Mouse (Mus musculus) liver, embryonic 15.5 days (tissue): ENCODE results near the gene Cyb561d1. TPM values are rescaled to one million over a fixed set of nuclear protein-coding genes. Genes with fewer than 3 reads are reported as not detected.

Source experiments
- ATAC-seq: fragments of 200-750 bp; cut with Nextera tagmentation; 2 replicates; pipeline ENCODE4 v1.8.0; 2017; ENCODE audit warnings: moderate number of reproducible peaks, mild to moderate bottlenecking, moderate library complexity; ENCODE audit not compliant: insufficient read depth
- H3K27ac ChIP-seq: fragments of 300-500 bp; sonication (generic); replicated peaks from 2 replicates; pipeline ENCODE4 v1.5.1; 2015; ENCODE audit warnings: mild to moderate bottlenecking, inconsistent platforms
- H3K27me3 ChIP-seq: fragments of 300-500 bp; sonication (generic); 2 replicates; pipeline ENCODE4 v1.6.1; 2015; ENCODE audit warnings: mild to moderate bottlenecking, inconsistent platforms
- H3K36me3 ChIP-seq: fragments of 300-500 bp; sonication (generic); replicated peaks from 2 replicates; pipeline ENCODE4 v1.6.1; 2015; ENCODE audit warnings: moderate library complexity, mild to moderate bottlenecking, inconsistent platforms
- H3K4me1 ChIP-seq: fragments of 300-500 bp; sonication (generic); replicated peaks from 2 replicates; pipeline ENCODE4 v1.6.1; 2015; ENCODE audit warnings: inconsistent platforms
- H3K4me2 ChIP-seq: fragments of 300-500 bp; sonication (generic); 2 replicates; pipeline ENCODE4 v1.6.1; 2015; ENCODE audit warnings: moderate library complexity, mild to moderate bottlenecking, inconsistent platforms
- H3K4me3 ChIP-seq: fragments of 300-500 bp; sonication (generic); replicated peaks from 2 replicates; pipeline ENCODE4 v1.5.1; 2015; ENCODE audit warnings: mild to moderate bottlenecking, inconsistent platforms
- H3K9ac ChIP-seq: fragments of 300-500 bp; sonication (generic); 2 replicates; pipeline ENCODE4 v1.6.1; 2015; ENCODE audit warnings: moderate library complexity, mild to moderate bottlenecking, inconsistent platforms
- H3K9me3 ChIP-seq: fragments of 300-500 bp; sonication (generic); replicated peaks from 2 replicates; pipeline ENCODE4 v1.6.1; 2016; ENCODE audit warnings: inconsistent platforms
- WGBS: fragments of 180-500 bp; shearing (Covaris S2); methylation state at CpG from one replicate; pipeline ENCODE4 v1.1.7; 2015; ENCODE audit warnings: mixed read lengths; ENCODE audit not compliant: insufficient replicate concordance; 5-methylcytosine and 5-hydroxymethylcytosine counted together
- polyA plus RNA-seq: library from polyadenylated mRNA; unstranded; fragments of >200 nt; fragmentation: Nextera tagmentation; extraction: Ambion mirVana; gene quantifications from 2 replicates; pipeline ENCODE4 v1.2.1, GENCODE M21; 2015

Gene Cyb561d1
- polyA plus RNA-seq, 1 experiment from 2014 or later, result 2.2 TPM

DNA sequence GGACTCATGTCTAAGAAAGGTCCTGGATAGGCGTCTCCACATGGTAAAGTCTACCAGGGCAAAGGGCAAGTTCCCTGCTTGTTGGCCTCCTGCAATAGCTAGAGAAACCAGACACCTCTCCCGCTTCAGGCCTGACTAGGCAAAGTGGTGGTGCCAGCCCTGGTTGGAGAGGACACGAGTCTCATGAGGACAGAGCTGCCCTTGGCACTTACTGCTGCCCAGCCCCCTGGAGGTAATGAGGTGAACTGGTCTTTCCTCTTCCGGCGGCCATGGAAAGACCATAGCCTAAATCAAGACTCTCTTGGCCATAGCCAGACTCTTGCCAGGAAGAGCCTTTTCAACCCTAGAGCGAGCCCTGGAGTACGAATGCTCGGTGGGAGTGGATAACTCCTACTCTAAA, 11.4 kb upstream of the Cyb561d1 start:
- Histone ChIP-seq H3K4me1 (peaks cover 28% of the 10 kb centered on the region), H3K4me3 (no peak overlapping the region), H3K4me2 (no peak overlapping the region), H3K9me3 (no peaks in the 10 kb centered on the region), H3K27ac (no peak overlapping the region), H3K27me3 (peaks cover 24% of the 10 kb centered on the region), H3K9ac (no peak overlapping the region), H3K36me3 (0 out of 2 replicates have a peak, but pooled peaks cover 3% of the 10 kb centered on the region)
- WGBS, result 65% methylated on average over 8 of the region's 8 CpGs
- ATAC-seq, result no peak

DNA sequence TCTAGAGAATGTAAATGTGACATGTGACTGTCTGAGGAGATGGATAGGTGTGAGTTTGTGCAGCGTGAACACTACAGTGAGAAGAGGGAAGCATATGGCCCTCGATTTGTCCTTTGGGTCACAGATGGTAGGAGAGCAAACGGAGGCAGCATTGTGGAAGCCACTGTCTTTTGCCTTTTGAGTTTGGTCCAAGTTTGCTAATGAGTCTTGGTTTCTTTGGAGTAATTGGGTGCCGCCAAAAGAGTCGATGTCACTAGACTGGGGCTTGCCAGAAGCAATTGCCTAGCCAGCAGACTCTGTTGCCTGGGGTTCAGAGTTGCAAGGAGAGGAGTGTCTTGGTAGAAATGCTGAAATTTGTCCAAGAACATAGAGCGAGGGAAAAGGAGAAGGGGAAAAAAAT, 10.8 kb upstream of the Cyb561d1 start:
- Histone ChIP-seq H3K9ac (no peak overlapping the region), H3K27me3 (peaks cover 24% of the 10 kb centered on the region), H3K27ac (no peak overlapping the region), H3K4me1 (peaks cover 28% of the 10 kb centered on the region), H3K4me2 (0 out of 2 replicates have a peak overlapping the region, but pooled peaks have one; percentile 3), H3K36me3 (0 out of 2 replicates have a peak, but pooled peaks cover 3% of the 10 kb centered on the region), H3K4me3 (no peak overlapping the region), H3K9me3 (no peaks in the 10 kb centered on the region)
- WGBS, result 74% methylated on average over 6 of the region's 6 CpGs
- no peak for ATAC-seq

DNA sequence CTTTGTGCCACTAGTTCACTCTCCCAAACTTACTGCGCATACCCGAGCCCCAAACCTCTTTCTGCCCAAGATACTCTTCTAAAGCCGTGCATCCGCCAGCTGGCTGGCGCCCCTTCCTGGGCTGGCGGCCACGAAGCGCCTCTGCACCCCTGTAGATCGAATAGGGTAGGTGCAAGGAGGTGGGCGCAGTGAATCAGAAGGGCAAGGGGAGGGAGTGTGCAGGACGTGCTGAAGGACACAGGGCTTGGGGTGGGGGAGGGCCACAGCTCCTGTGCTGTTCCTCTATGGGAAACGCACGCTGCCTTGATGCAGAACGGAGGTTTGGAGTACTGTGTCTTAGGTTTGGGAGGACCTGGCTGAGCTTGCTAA, 9.7 kb upstream of the Cyb561d1 start, which contains the start of gene Atxn7l2:
TSS of gene Atxn7l2 (minus strand) at position 164 of the 369 bp plus-strand sequence.
- Histone ChIP-seq H3K36me3 (peaks cover 8% of the 10 kb centered on the region; the same call in 1 of the 2 replicates), H3K27me3 (peaks cover 24% of the 10 kb centered on the region), H3K9me3 (no peaks in the 10 kb centered on the region), H3K4me2 (peak within 1 kb of the TSS; percentile 97), H3K4me3 (peak within 1 kb of the TSS; percentile 78), H3K27ac (peak within 1 kb of the TSS; percentile 69), H3K4me1 (peaks cover 28% of the 10 kb centered on the region), H3K9ac (peak within 1 kb of the TSS; percentile 78)
- peak; percentile 61 for ATAC-seq
- 0% methylated on average over 14 of the region's 14 CpGs for WGBS

DNA sequence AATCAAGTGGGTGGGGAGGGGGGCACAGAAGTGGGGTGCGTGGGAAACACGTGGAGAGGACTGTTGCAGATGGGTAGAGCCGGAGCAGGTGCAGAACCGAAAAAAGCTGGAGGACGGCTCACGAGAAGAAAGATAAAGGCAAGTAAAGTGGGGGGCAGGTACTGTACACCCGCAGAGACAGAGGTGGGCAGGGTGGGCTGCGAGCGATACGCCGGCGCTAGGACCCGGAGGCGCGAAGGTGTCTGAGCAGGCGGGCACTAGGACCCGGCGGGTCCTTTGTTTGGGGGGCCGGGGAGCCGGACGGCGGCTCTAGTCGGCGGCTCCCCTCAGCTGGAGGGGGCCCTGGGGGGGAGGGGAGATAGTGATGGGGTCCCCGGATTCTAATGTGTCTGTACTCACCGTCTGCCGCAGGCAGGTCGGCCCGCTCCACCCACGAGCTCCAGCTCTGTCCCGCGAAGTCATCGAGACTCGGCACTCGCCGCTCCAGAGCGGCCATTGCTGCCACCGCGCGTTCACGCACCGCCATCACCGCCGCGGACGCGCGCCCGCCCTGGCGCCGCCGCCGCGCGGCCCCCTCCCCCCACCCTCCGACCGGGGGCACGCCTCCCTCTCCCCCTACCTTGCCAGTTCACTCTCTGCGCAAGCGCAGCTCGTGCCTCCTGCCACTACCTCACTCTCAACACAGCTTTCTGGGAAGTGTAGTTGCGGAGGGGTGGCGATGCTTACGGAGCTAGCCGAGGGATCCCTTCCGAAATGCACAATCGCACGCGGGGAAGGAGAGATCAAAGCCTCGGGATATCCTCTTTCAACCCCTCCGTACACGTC, 9.1 kb upstream of the Cyb561d1 start:
- WGBS, result under 1% methylated on average over 72 of the region's 72 CpGs

DNA sequence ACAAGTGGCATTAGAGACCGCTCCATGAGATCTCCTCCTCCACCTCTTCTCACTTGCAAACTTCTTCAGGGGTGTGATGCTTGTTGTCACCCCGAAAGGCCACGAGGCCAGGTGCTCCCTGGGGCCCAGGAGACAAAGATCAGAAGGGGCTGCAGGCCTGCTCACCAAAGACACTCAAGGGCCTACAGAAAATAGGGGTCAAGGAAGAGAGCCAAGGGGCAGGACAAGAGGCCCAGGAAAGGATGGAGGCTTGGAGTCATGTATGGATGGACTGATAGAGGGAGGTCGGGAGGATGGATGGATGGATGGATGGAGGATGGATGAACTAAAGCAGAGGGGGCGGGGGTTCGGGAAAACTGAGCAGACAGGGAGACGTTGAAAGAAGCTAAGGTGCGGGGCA, 8.5 kb upstream of the Cyb561d1 start:
- peaks cover 24% of the 10 kb centered on the region for H3K27me3 ChIP-seq
- ATAC-seq, result no peak
- H3K4me2 ChIP-seq, result peak overlapping the region; percentile 97
- H3K9me3 ChIP-seq, result no peaks in the 10 kb centered on the region
- peak overlapping the region; percentile 78 for H3K4me3 ChIP-seq
- no peak overlapping the region for H3K27ac ChIP-seq
- WGBS, result 12% methylated on average over 8 of the region's 8 CpGs
- H3K36me3 ChIP-seq, result peaks cover 8% of the 10 kb centered on the region
- peak overlapping the region; percentile 78 for H3K9ac ChIP-seq
- H3K4me1 ChIP-seq, result peaks cover 28% of the 10 kb centered on the region

More for the DNA sequence above, 9.1 kb upstream of the Cyb561d1 start:
- Histone ChIP-seq H3K4me3 (peak overlapping the region; percentile 78), H3K4me1 (peaks cover 28% of the 10 kb centered on the region), H3K9ac (peak overlapping the region; percentile 78), H3K27ac (peak overlapping the region; percentile 69), H3K9me3 (no peaks in the 10 kb centered on the region), H3K27me3 (peaks cover 24% of the 10 kb centered on the region), H3K4me2 (peak overlapping the region; percentile 97), H3K36me3 (peaks cover 8% of the 10 kb centered on the region)
- peak; percentile 90 for ATAC-seq

DNA sequence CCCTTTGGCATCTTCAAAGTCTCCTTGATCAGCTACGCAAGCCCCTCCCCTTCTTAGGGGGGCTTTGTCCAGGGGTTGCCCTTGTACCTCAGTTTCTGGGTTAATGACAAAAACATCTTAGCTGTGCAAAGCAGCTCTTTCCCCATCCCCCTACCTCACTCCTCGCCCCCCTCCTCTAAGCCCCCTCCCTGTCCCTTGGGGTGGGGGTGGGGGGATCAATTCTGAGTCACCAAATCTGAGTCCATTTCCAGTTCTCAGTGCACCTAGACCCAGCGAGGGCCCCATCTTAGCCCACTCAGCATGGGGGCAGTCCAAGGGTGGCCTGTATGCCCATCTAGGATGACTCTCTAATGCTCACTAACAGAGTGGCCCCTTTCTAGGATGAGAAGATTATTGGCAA, 8.0 kb upstream of the Cyb561d1 start:
- Histone ChIP-seq H3K36me3 (peaks cover 8% of the 10 kb centered on the region), H3K9ac (no peak overlapping the region), H3K27ac (no peak overlapping the region), H3K4me3 (no peak overlapping the region), H3K4me2 (peak overlapping the region; percentile 97), H3K4me1 (peaks cover 31% of the 10 kb centered on the region), H3K9me3 (no peaks in the 10 kb centered on the region), H3K27me3 (peaks cover 19% of the 10 kb centered on the region; the same call in 1 of the 2 replicates)
- no peak for ATAC-seq
- WGBS, result 77% methylated on average over 3 of the region's 3 CpGs

DNA sequence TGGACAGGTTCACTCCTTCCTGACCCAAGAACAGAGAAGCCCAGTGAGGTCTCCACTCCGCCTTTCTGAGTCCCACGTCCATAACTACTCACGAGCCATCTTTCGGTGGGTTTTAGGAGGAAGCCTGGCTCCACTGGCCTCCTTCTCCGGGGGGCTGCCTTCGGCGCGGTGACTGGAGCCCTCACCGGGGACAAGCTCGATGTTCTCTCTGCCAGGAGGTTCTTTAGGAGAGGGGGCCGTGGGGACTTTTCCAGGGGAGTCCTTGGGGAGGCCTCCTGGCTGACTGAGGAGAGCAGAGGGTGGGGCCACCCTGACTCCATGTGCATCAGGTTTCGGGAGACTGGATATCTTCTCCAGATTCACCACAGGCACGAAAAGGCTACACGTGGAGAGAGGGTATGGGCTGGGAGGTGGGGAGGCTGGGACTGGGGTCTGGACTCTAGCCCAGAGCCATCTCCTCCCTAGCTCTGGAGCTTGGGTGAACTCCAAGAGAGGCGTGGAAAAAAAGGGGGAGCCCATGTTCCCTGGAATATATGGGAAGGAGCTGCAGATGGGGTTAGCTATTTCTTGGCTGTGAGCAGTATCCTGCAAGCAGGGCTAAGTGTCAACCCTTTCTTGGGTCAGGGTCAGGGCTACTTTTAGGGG, 5.8 kb upstream of the Cyb561d1 start:
- Histone ChIP-seq H3K9ac (no peak overlapping the region), H3K4me1 (peaks cover 32% of the 10 kb centered on the region), H3K27me3 (peaks cover 1% of the 10 kb centered on the region; the same call in 1 of the 2 replicates), H3K27ac (no peak overlapping the region), H3K4me2 (no peak overlapping the region), H3K36me3 (peaks cover 8% of the 10 kb centered on the region), H3K4me3 (no peak overlapping the region), H3K9me3 (no peaks in the 10 kb centered on the region)
- WGBS, result 77% methylated on average over 15 of the region's 15 CpGs
- no peak for ATAC-seq

DNA sequence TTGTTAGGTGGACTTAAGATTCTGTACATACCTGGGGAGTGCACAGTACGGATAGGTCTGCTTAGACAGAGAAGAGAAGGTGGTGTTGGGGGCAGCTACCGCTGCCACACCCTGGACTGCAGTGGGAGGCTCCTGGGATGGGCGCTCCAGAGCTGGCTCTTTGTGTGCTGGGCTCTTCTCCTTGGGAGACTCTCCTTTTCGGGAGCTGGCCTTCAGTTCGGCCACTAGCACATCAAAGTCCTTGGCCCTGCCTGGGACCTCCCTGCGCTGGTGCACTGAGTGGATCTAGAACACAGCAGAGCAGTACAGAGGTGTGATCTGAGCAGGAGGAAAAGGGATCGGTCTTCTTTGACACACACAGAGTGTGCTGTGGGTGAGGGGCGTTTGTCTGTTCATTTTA, 4.6 kb upstream of the Cyb561d1 start:
- no peaks in the 10 kb centered on the region for H3K27me3 ChIP-seq
- no peak overlapping the region for H3K4me2 ChIP-seq
- peaks cover 8% of the 10 kb centered on the region for H3K36me3 ChIP-seq
- no peak overlapping the region for H3K4me3 ChIP-seq
- H3K4me1 ChIP-seq, result peaks cover 37% of the 10 kb centered on the region
- 78% methylated on average over 8 of the region's 8 CpGs for WGBS
- H3K27ac ChIP-seq, result no peak overlapping the region
- H3K9me3 ChIP-seq, result no peaks in the 10 kb centered on the region
- no peak overlapping the region for H3K9ac ChIP-seq
- no peak for ATAC-seq

DNA sequence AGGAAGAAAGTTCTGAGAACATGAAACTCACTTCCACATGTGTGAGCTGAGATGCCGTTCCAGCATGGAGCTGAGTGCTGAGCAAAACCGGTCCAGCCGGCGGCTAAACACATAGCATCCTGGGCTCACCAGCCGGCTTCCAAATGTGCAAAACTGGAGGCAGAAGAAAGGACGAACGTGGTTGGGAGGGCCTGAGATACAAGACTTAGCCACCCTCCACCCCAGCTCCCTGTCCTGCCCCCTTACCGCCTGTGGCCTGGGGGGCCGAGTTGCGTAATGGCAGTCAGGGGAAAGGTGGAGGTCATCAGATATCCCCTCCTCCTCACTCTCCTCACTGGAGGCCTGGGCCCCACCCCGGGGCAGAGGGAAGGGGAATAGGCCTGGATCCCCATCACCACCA, 3.5 kb upstream of the Cyb561d1 start:
- Histone ChIP-seq H3K4me1 (peaks cover 41% of the 10 kb centered on the region), H3K27me3 (no peaks in the 10 kb centered on the region), H3K4me3 (no peak overlapping the region), H3K36me3 (peaks cover 8% of the 10 kb centered on the region), H3K9me3 (no peaks in the 10 kb centered on the region), H3K4me2 (no peak overlapping the region), H3K9ac (no peak overlapping the region), H3K27ac (no peak overlapping the region)
- no peak for ATAC-seq
- 73% methylated on average over 11 of the region's 11 CpGs for WGBS

DNA sequence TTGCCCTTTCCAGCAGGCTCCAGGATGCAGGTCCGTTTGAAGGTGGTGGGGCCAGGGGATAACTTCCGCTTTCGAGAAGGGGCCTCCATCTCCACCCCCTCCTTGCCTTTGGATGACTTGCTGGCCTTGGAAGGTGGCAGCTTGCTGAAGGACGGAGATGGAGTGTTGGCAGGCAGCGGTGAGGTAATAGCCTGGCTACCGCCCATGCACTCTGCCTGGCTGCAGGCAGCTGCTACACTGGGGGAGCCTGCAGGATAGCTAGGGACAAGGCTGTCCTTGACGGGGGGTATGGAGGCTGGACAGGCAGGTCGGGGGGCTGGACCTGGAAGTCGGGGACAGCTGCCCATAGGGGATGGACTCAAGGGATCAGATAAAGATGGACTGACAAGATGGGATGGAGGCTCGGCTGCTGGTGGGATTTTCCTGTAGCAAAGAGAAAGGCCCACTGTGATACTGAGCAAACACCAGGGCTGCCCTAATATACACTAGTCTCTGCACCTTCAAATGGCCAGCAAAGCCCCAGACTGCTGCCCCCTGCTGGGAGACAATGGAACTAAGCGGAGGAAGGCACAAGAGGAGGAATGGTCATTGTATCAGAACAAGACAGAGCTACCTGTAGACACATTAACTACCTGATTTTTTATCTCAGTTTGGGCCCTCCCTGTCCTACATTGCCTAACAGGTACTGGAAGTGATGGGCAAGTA, 2.8 kb upstream of the Cyb561d1 start:
- peaks cover 8% of the 10 kb centered on the region for H3K36me3 ChIP-seq
- ATAC-seq, result no peak
- H3K4me3 ChIP-seq, result no peak overlapping the region
- no peak overlapping the region for H3K9ac ChIP-seq
- H3K4me1 ChIP-seq, result peaks cover 39% of the 10 kb centered on the region
- H3K4me2 ChIP-seq, result no peak overlapping the region
- H3K9me3 ChIP-seq, result no peaks in the 10 kb centered on the region
- WGBS, result 73% methylated on average over 11 of the region's 11 CpGs
- no peak overlapping the region for H3K27ac ChIP-seq
- H3K27me3 ChIP-seq, result no peaks in the 10 kb centered on the region

DNA sequence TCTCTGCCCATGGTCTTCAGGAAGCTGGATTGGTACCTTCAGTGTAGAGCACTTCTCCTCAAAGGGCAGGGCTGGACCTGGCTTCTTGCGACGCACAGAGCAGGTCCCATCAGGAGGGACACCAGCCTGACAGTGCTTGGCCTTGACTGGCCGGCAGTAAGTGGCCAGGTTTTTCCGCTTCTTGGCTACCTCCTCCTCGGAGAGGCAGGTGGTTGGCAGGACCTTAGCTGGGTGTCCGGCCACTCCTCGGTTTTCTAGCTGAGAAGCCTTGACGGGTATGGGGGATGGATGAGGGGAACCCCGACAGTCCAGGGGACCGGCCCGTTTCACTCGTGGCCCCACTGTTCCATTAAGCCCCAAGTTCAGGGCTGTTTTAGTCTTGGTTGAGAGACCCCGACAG, 2.2 kb upstream of the Cyb561d1 start:
- H3K9ac ChIP-seq, result no peak overlapping the region
- no peaks in the 10 kb centered on the region for H3K27me3 ChIP-seq
- WGBS, result 84% methylated on average over 13 of the region's 13 CpGs
- H3K27ac ChIP-seq, result no peak overlapping the region
- no peaks in the 10 kb centered on the region for H3K9me3 ChIP-seq
- no peak overlapping the region for H3K4me3 ChIP-seq
- H3K4me1 ChIP-seq, result peaks cover 34% of the 10 kb centered on the region
- peaks cover 8% of the 10 kb centered on the region for H3K36me3 ChIP-seq
- ATAC-seq, result no peak
- no peak overlapping the region for H3K4me2 ChIP-seq
